Mouse (Mus musculus): ENCODE data around the gene Ppp1r9a.

DNA sequence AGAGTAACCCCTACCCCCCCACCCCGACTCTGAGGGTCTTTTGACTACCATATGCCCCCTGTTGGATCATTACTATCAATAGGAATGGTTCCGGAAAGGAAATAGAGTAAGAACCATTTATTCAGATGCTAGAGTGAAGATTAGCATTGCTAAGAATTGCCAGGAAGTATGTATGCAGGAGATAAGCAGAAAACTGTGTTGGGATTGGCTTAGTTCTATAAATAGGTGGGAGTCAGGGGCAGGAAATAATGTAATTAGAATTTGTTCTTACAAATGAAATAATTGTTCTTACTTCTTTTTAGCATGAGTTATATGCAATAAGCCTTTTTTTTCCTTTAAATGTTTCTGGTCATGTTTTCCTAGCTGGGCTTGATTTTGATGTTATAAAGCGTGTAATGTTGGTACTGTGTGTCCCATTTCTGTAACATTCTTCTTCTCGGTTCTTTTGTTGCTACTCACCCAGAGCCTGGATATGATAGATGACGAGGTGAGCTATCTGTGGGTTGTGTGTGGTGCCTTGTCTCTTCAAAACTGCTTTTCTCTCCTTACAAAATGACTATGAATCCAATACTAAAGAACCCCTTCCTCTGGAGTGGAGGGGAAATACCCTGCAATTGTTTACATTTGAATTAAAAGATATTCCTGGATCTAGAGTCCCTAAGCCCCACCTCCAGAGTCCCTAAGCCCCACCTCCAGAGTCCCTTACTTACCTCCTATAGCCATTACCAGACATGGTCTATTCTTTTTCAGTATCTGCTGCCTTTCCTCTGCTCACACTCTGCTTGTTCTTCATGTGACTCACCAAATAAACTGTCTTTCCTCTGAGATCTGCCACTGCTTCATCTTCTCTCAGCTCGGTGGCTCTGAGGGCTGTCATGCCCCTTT, 254.1 kb downstream of the Ppp1r9a start:
- TF ChIP-seq CTCF (IDR thresholded peaks at IDR 0.05; ENCODE audit: extremely low read depth, insufficient read length, insufficient replicate concordance, low read depth, low read length), result no peak
- TF ChIP-seq POLR2A (IDR thresholded peaks at IDR 0.05; ENCODE audit: low read depth, low read length), result no peak
